In the genomic region with DNA sequence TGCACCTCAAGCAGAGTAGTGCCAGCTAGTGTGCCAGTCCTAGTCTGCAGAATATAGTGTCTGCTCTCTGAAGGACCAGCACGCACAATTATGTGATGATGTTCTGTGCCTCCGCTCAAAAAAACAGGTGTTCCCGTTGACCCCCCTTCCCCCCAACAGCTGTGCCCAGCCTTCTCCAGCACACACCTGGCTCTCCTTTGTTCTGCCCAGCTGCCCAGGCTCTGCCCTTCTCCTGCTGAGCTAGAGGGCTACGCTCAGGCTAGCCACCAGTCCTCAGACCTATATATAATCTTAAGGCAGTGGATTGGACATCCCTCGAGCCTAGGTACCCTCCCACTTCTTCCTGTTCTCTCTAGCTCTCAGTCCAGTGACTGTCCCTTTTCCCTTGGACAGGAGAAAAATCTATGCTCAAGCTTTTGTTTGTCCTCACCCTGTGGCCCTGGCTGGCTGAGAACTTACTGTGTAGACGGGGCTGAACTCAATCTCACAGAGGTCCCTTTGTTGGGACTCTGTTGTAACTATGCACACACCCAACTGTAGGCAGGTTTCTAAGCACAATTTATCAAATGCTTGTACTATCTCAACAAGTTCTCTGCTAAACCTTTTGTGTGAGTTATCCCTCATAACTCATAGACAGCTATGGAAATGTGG, we compare ENCODE assay signal across 23 mouse cellular contexts. TPM values are rescaled to one million over a fixed set of nuclear protein-coding genes. Genes with fewer than 3 reads are reported as not detected.
DNase-seq lines count a peak whose midpoint lies in the region; ATAC-seq and TF ChIP-seq lines count a peak whose summit lies in the region.
"Had no signal": no experiment of that assay in that cellular context is flagged by ENCODE, and none has a peak within 500 bp of the region (broad histone marks: within the 10 kb centered on the region; RNA-seq: fewer than 3 reads in every experiment).

No protein-coding gene starts in this region.

- no peaks in the 10 kb centered on the region for H3K27me3 ChIP-seq in liver, adult 2 months (ENCODE audit: control insufficient read depth, insufficient read depth, low read length)
- no peaks in the 10 kb centered on the region for H3K27me3 ChIP-seq in midbrain, embryonic 13.5 days
- no peaks in the 10 kb centered on the region for H3K27me3 ChIP-seq in midbrain, embryonic 14.5 days (ENCODE audit: control insufficient read depth, insufficient read depth, low read length)
- H3K27me3 ChIP-seq in myocyte (ENCODE audit: control insufficient read depth, insufficient read depth, insufficient read length) = no peaks in the 10 kb centered on the region
- H3K27me3 ChIP-seq: embryonic facial prominence, embryonic 12.5 days; forebrain, embryonic 15.5 days; hindbrain, embryonic 13.5 days had no signal

- peak overlapping the region; percentile 81 for H3K27ac ChIP-seq in liver, adult 2 months (replicated peaks; ENCODE audit: insufficient read depth, low read depth, low read length)
- H3K27ac ChIP-seq in midbrain, embryonic 13.5 days = no peak overlapping the region
- no peak overlapping the region for H3K27ac ChIP-seq in midbrain, embryonic 14.5 days (replicated peaks; ENCODE audit: low read depth, low read length)
- H3K27ac ChIP-seq: embryonic facial prominence, embryonic 12.5 days; forebrain, embryonic 15.5 days; hindbrain, embryonic 13.5 days; left cerebral cortex, adult 2 months had no signal

- H3K4me1 ChIP-seq in liver, adult 2 months (ENCODE audit: control insufficient read depth, insufficient read depth, low read length) = peaks cover 40% of the 10 kb centered on the region
- H3K4me1 ChIP-seq in midbrain, embryonic 13.5 days (replicated peaks) = peaks cover 21% of the 10 kb centered on the region
- peaks cover 5% of the 10 kb centered on the region for H3K4me1 ChIP-seq in midbrain, embryonic 14.5 days (ENCODE audit: control insufficient read depth, insufficient read depth, low read length)

- no peak for ATAC-seq in midbrain, embryonic 13.5 days
- ATAC-seq in midbrain, embryonic 14.5 days (ENCODE audit: low FRiP score, low TSS enrichment) = no peak
- ATAC-seq: forebrain, embryonic 15.5 days; inflammation-experienced regulatory T-cells, adult 6 months had no signal

- no peak overlapping the region for H3ac ChIP-seq in myocyte (ENCODE audit: control insufficient read depth, insufficient read length)

- H3K9ac ChIP-seq in liver, adult 2 months (ENCODE audit: low read depth, low read length) = peak overlapping the region; percentile 6; the same call in 1 of the 2 replicates
- H3K9ac ChIP-seq in midbrain, embryonic 13.5 days (replicated peaks) = 0 out of 2 replicates have a peak overlapping the region, but pooled peaks have one; percentile 5
- no peak overlapping the region for H3K9ac ChIP-seq in midbrain, embryonic 14.5 days (replicated peaks; ENCODE audit: low read length)
- H3K9ac ChIP-seq: embryonic facial prominence, embryonic 12.5 days; forebrain, embryonic 15.5 days; hindbrain, embryonic 13.5 days; lung, embryonic 14.5 days had no signal

- TF ChIP-seq CTCF in liver, adult 2 months (IDR thresholded peaks at IDR 0.05; ENCODE audit: low read depth, low read length) = no peak

- 0 out of 2 replicates have a peak, but pooled peaks cover 1% of the 10 kb centered on the region for H3K36me3 ChIP-seq in liver, adult 2 months (ENCODE audit: control insufficient read depth, insufficient read depth, low read length)
- H3K36me3 ChIP-seq in midbrain, embryonic 13.5 days = peaks cover 17% of the 10 kb centered on the region
- peaks cover 9% of the 10 kb centered on the region; the same call in 1 of the 2 replicates for H3K36me3 ChIP-seq in midbrain, embryonic 14.5 days (ENCODE audit: control insufficient read depth, insufficient read depth, low read length)
- peaks cover 12% of the 10 kb centered on the region for H3K36me3 ChIP-seq in myocyte (ENCODE audit: control insufficient read depth, insufficient read depth)

- DNase-seq in liver, adult 2 months (ENCODE audit: extremely low read depth, low read depth, low spot score) = peak; percentile 63
- DNase-seq in liver = no peak
- no peak for DNase-seq in midbrain, embryonic 14.5 days
- no peak for DNase-seq in neural tube, embryonic 10.5 days (ENCODE audit: extremely low spot score, low spot score)
- DNase-seq in heart, postnatal 14 days = no peak
- DNase-seq: adrenal gland, postnatal 36 days; cerebellum, adult 11-12 months; cerebellum, postnatal 36 days; gastrocnemius, postnatal 36 days; heart, postnatal 10 days; kidney, adult 8-10 months; kidney, postnatal 14 days; left cerebral cortex, postnatal 4 days; lung, embryonic 14.5 days; right cerebral cortex, postnatal 14 days; spleen, adult 18-20 months had no signal

- intact Hi-C loops in heart, postnatal 14 days (cut with DNase I) = no loop called here

- no peak for TF ChIP-seq POLR2A in liver, adult 2 months (IDR thresholded peaks at IDR 0.05; ENCODE audit: extremely low read depth, insufficient read depth, low read length)
- no peak for TF ChIP-seq POLR2A in myocyte (IDR thresholded peaks at IDR 0.05; ENCODE audit: insufficient read length, low read depth)

- H3K9me3 ChIP-seq in midbrain, embryonic 13.5 days = peaks cover under 1% of the 10 kb centered on the region; the same call in 1 of the 2 replicates
- H3K9me3 ChIP-seq in midbrain, embryonic 14.5 days (ENCODE audit: control insufficient read depth, low read length) = no peaks in the 10 kb centered on the region
- H3K9me3 ChIP-seq: forebrain, embryonic 15.5 days had no signal

- no peak overlapping the region for H3K4me3 ChIP-seq in liver, adult 2 months (ENCODE audit: insufficient read depth, low read depth, low read length)
- no peak overlapping the region for H3K4me3 ChIP-seq in midbrain, embryonic 13.5 days (replicated peaks)
- no peak overlapping the region for H3K4me3 ChIP-seq in midbrain, embryonic 14.5 days (replicated peaks; ENCODE audit: low read depth, low read length)
- H3K4me3 ChIP-seq in myocyte = no peak overlapping the region
- H3K4me3 ChIP-seq: embryonic facial prominence, embryonic 12.5 days; forebrain, embryonic 15.5 days; hindbrain, embryonic 13.5 days; left cerebral cortex, adult 2 months had no signal

- H3K4me2 ChIP-seq in midbrain, embryonic 13.5 days (replicated peaks) = no peak overlapping the region
- H3K4me2 ChIP-seq in midbrain, embryonic 14.5 days (ENCODE audit: low read length) = no peak overlapping the region
- peak overlapping the region; percentile 10 for H3K4me2 ChIP-seq in myocyte (ENCODE audit: low read depth)
- H3K4me2 ChIP-seq: embryonic facial prominence, embryonic 12.5 days; forebrain, embryonic 15.5 days; hindbrain, embryonic 13.5 days; lung, embryonic 14.5 days had no signal

- peaks cover 42% of the 10 kb centered on the region; the same call in 1 of the 2 replicates for H3K79me2 ChIP-seq in liver, adult 2 months (ENCODE audit: control insufficient read depth, insufficient read depth, low read length)
- peaks cover 96% of the 10 kb centered on the region for H3K79me2 ChIP-seq in myocyte (ENCODE audit: control insufficient read depth, insufficient read depth)

- 52% methylated on average over 6 of the region's 6 CpGs for WGBS in liver, adult 2 months
- 75% methylated on average over 6 of the region's 6 CpGs for WGBS in midbrain, embryonic 13.5 days
- WGBS in midbrain, embryonic 14.5 days = 78% methylated on average over 6 of the region's 6 CpGs

TF ChIP-seq in myocyte, 11 proteins besides CTCF, POLR2A, EP300 and RAD21 (continues in another document):
- TF ChIP-seq MAX (IDR thresholded peaks at IDR 0.05; ENCODE audit: low read depth) = no peak
- TF ChIP-seq CEBPB (IDR thresholded peaks at IDR 0.05; ENCODE audit: insufficient read depth, poor library complexity, severe bottlenecking) = no peak
- TF ChIP-seq E2F4 (IDR thresholded peaks at IDR 0.05; ENCODE audit: insufficient read depth) = no peak
- TF ChIP-seq REST (IDR thresholded peaks at IDR 0.05; ENCODE audit: insufficient read depth, insufficient read length) = no peak
- peak; percentile 59 for TF ChIP-seq TCF12 (IDR thresholded peaks at IDR 0.05; ENCODE audit: insufficient read depth, poor library complexity, severe bottlenecking)
- no peak for TF ChIP-seq POLR2AphosphoS2 (IDR thresholded peaks at IDR 0.05; ENCODE audit: insufficient read length, low read depth)

RNA-seq across cellular contexts. Expression of a gene that starts 12.2 kb away (rescaled TPM):
- total RNA-seq in liver, adult 2 months (2014; rRNA removed) = 6.5 and 10.8 TPM in 2 replicates
- 22.5 and 22.9 TPM in 2 replicates for polyA plus RNA-seq in liver, adult 2 months (2012; rRNA removed)
- 35.7 and 37.0 TPM in 2 replicates for polyA plus RNA-seq in midbrain, embryonic 13.5 days (2015; fragmentation: Nextera tagmentation; extraction: Ambion mirVana)
- polyA plus RNA-seq in midbrain, embryonic 14.5 days (2014; fragmentation: Nextera tagmentation; extraction: Ambion mirVana) = 21.1 and 29.4 TPM in 2 replicates
- 25.9 TPM for polyA plus RNA-seq in myocyte (2012; fragmentation: generic; extraction: Trizol)
- total RNA-seq in heart, postnatal 14 days (2021) = 10 to 100 TPM; 28.0 to 29.5 TPM

RNA-seq across cellular contexts. Expression of a gene that starts 19.6 kb away (rescaled TPM):
- 20.0 and 30.0 TPM in 2 replicates for total RNA-seq in liver, adult 2 months (2014; rRNA removed)
- 28.4 TPM in 2 replicates for polyA plus RNA-seq in liver, adult 2 months (2012; rRNA removed)
- 45.9 and 52.1 TPM in 2 replicates for polyA plus RNA-seq in midbrain, embryonic 13.5 days (2015; fragmentation: Nextera tagmentation; extraction: Ambion mirVana)
- polyA plus RNA-seq in midbrain, embryonic 14.5 days (2014; fragmentation: Nextera tagmentation; extraction: Ambion mirVana) = 47.8 and 51.2 TPM in 2 replicates
- 50.5 TPM for polyA plus RNA-seq in myocyte (2012; fragmentation: generic; extraction: Trizol)
- total RNA-seq in heart, postnatal 14 days (2021) = 10 to 100 TPM in 1 of 2 experiments, 1 to 10 TPM in 1; 9.2 to 12.8 TPM

RNA-seq across cellular contexts. Expression of a gene that starts 31.5 kb away (rescaled TPM):
- 8.0 and 9.5 TPM in 2 replicates for total RNA-seq in liver, adult 2 months (2014; rRNA removed)
- 15.8 and 18.1 TPM in 2 replicates for polyA plus RNA-seq in liver, adult 2 months (2012; rRNA removed)
- polyA plus RNA-seq in midbrain, embryonic 13.5 days (2015; fragmentation: Nextera tagmentation; extraction: Ambion mirVana) = 10.3 and 12.9 TPM in 2 replicates
- polyA plus RNA-seq in midbrain, embryonic 14.5 days (2014; fragmentation: Nextera tagmentation; extraction: Ambion mirVana) = 7.8 and 12.3 TPM in 2 replicates
- polyA plus RNA-seq in myocyte (2012; fragmentation: generic; extraction: Trizol) = 28.6 TPM
- total RNA-seq in heart, postnatal 14 days (2021) = 10 to 100 TPM; 23.3 to 24.9 TPM

RNA-seq across cellular contexts. Expression of a gene that starts 47.3 kb away (rescaled TPM):
- 0.54 and 0.65 TPM in 2 replicates for total RNA-seq in liver, adult 2 months (2014; rRNA removed)
- polyA plus RNA-seq in liver, adult 2 months (2012; rRNA removed) = 0.26 and 0.55 TPM in 2 replicates
- polyA plus RNA-seq in midbrain, embryonic 13.5 days (2015; fragmentation: Nextera tagmentation; extraction: Ambion mirVana) = 0.55 and 1.0 TPM in 2 replicates
- polyA plus RNA-seq in midbrain, embryonic 14.5 days (2014; fragmentation: Nextera tagmentation; extraction: Ambion mirVana) = 0.89 and 1.1 TPM in 2 replicates
- polyA plus RNA-seq in myocyte (2012; fragmentation: generic; extraction: Trizol) = 0.23 TPM
- total RNA-seq in heart, postnatal 14 days (2021) = 1 to 10 TPM; 3.0 to 3.1 TPM

RNA-seq across cellular contexts. Expression of a gene that starts 57.6 kb away (rescaled TPM):
- 0.37 and 0.74 TPM in 2 replicates for total RNA-seq in liver, adult 2 months (2014; rRNA removed)
- polyA plus RNA-seq in liver, adult 2 months (2012; rRNA removed) = 0.20 TPM in 1 of 2 replicates, not detected in the other
- 35.5 and 36.2 TPM in 2 replicates for polyA plus RNA-seq in midbrain, embryonic 13.5 days (2015; fragmentation: Nextera tagmentation; extraction: Ambion mirVana)
- polyA plus RNA-seq in midbrain, embryonic 14.5 days (2014; fragmentation: Nextera tagmentation; extraction: Ambion mirVana) = 34.0 and 42.7 TPM in 2 replicates
- polyA plus RNA-seq in myocyte (2012; fragmentation: generic; extraction: Trizol) = 12.8 TPM
- total RNA-seq in heart, postnatal 14 days (2021) = 1 to 10 TPM; 1.8 to 2.4 TPM
